Mouse (Mus musculus) E14TG2a.4 (cell line): ENCODE data around the gene Ubxn10.

ENCODE experiments used
- H3K27me3 ChIP-seq: 2 replicates; pipeline ENCODE4 v1.6.1; 2014; ENCODE audit warnings: low read length, control low read depth; ENCODE audit not compliant: insufficient read depth
- H3K36me3 ChIP-seq: 2 replicates; pipeline ENCODE4 v1.6.1; 2014; ENCODE audit warnings: low read length, control low read depth; ENCODE audit not compliant: insufficient read depth
- H3K4me1 ChIP-seq: replicated peaks from 2 replicates; pipeline ENCODE4 v1.6.1; 2014; ENCODE audit warnings: low read depth, low read length, control low read depth
- H3K4me3 ChIP-seq: replicated peaks from 2 replicates; pipeline ENCODE4 v1.5.1; 2014; ENCODE audit warnings: mild to moderate bottlenecking, low read length
- H3K9me3 ChIP-seq: 2 replicates; pipeline ENCODE4 v1.6.1; 2014; ENCODE audit warnings: low read length, control low read depth
- CTCF ChIP-seq: conservative IDR thresholded peaks from 2 replicates; pipeline ENCODE4 v1.5.1; 2014; ENCODE audit warnings: low read length
- NANOG ChIP-seq: IDR thresholded peaks from 2 replicates; pipeline ENCODE4 v1.6.1; 2014; ENCODE audit warnings: borderline replicate concordance, low read length, mixed read lengths
- POU5F1 ChIP-seq: IDR thresholded peaks from 2 replicates; pipeline ENCODE4 v1.6.1; 2014; ENCODE audit warnings: low read length, borderline replicate concordance

Ubxn10 gene

GRCm38 (mm10) chr4:138747851-138748250 lies 10.9 kb upstream of the Ubxn10 start:
- Histone ChIP-seq H3K9me3 (no peaks in the 10 kb centered on the region), H3K4me3 (no peak overlapping the region), H3K27me3 (peaks cover 11% of the 10 kb centered on the region; the same call in 1 of the 2 replicates), H3K4me1 (peaks cover 26% of the 10 kb centered on the region), H3K36me3 (no peaks in the 10 kb centered on the region)
- TF ChIP-seq POU5F1 = no peak
- no peak for TF ChIP-seq CTCF

GRCm38 (mm10) chr4:138746866-138747265 lies 9.9 kb upstream of the Ubxn10 start:
- no peak overlapping the region for H3K4me3 ChIP-seq
- H3K4me1 ChIP-seq = peaks cover 31% of the 10 kb centered on the region
- peaks cover 11% of the 10 kb centered on the region; the same call in 1 of the 2 replicates for H3K27me3 ChIP-seq
- no peak for TF ChIP-seq CTCF
- TF ChIP-seq POU5F1 = no peak
- TF ChIP-seq NANOG = no peak
- no peaks in the 10 kb centered on the region for H3K9me3 ChIP-seq
- no peaks in the 10 kb centered on the region for H3K36me3 ChIP-seq

- Histone ChIP-seq H3K4me1 (peaks cover 37% of the 10 kb centered on the region), H3K36me3 (no peaks in the 10 kb centered on the region), H3K9me3 (no peaks in the 10 kb centered on the region), H3K4me3 (no peak overlapping the region), H3K27me3 (peaks cover 11% of the 10 kb centered on the region; the same call in 1 of the 2 replicates)
- no peak for TF ChIP-seq NANOG
Observed at GRCm38 (mm10) chr4:138745884-138746283, 8.9 kb upstream of the Ubxn10 start.

GRCm38 (mm10) chr4:138739136-138739851 lies 2.3 kb upstream of the Ubxn10 start:
- Histone ChIP-seq H3K27me3 (0 out of 2 replicates have a peak, but pooled peaks cover 5% of the 10 kb centered on the region), H3K4me3 (no peak overlapping the region; the same call in 1 of the 2 replicates), H3K4me1 (peaks cover 42% of the 10 kb centered on the region), H3K36me3 (no peaks in the 10 kb centered on the region), H3K9me3 (no peaks in the 10 kb centered on the region)
- TF ChIP-seq POU5F1 (no peak), NANOG (no peak), CTCF (no peak)

- TF ChIP-seq NANOG (no peak), CTCF (no peak), POU5F1 (no peak)
- Histone ChIP-seq H3K9me3 (peaks cover 3% of the 10 kb centered on the region; the same call in 1 of the 2 replicates), H3K4me3 (no peak overlapping the region), H3K4me1 (peaks cover 24% of the 10 kb centered on the region), H3K27me3 (no peaks in the 10 kb centered on the region), H3K36me3 (no peaks in the 10 kb centered on the region)
Observed at GRCm38 (mm10) chr4:138734863-138735262, 2.1 kb downstream of the Ubxn10 start.

GRCm38 (mm10) chr4:138734105-138734504 lies 2.9 kb downstream of the Ubxn10 start:
- Histone ChIP-seq H3K36me3 (no peaks in the 10 kb centered on the region), H3K4me3 (no peak overlapping the region), H3K4me1 (peaks cover 24% of the 10 kb centered on the region), H3K9me3 (peaks cover 3% of the 10 kb centered on the region; the same call in 1 of the 2 replicates), H3K27me3 (no peaks in the 10 kb centered on the region)
- no peak for TF ChIP-seq CTCF
- no peak for TF ChIP-seq NANOG
- no peak for TF ChIP-seq POU5F1

GRCm38 (mm10) chr4:138729018-138729703 lies 7.8 kb downstream of the Ubxn10 start:
- Histone ChIP-seq H3K4me1 (peaks cover 44% of the 10 kb centered on the region), H3K27me3 (no peaks in the 10 kb centered on the region), H3K36me3 (no peaks in the 10 kb centered on the region), H3K9me3 (peaks cover 3% of the 10 kb centered on the region; the same call in 1 of the 2 replicates), H3K4me3 (no peak overlapping the region)
- TF ChIP-seq POU5F1 = no peak
- no peak for TF ChIP-seq CTCF
- no peak for TF ChIP-seq NANOG

- H3K27me3 ChIP-seq = no peaks in the 10 kb centered on the region; the same call in 1 of the 2 replicates
- peaks cover 62% of the 10 kb centered on the region for H3K4me1 ChIP-seq
- no peaks in the 10 kb centered on the region for H3K9me3 ChIP-seq
- H3K4me3 ChIP-seq = peak overlapping the region; percentile 75
- peaks cover 2% of the 10 kb centered on the region; the same call in 1 of the 2 replicates for H3K36me3 ChIP-seq
- TF ChIP-seq CTCF (no peak), NANOG (no peak), POU5F1 (no peak)
Observed at GRCm38 (mm10) chr4:138725751-138726150, 11.2 kb downstream of the Ubxn10 start.

- Histone ChIP-seq H3K36me3 (peaks cover 8% of the 10 kb centered on the region), H3K9me3 (no peaks in the 10 kb centered on the region), H3K4me3 (peak overlapping the region; percentile 75), H3K4me1 (peaks cover 62% of the 10 kb centered on the region), H3K27me3 (no peaks in the 10 kb centered on the region; the same call in 1 of the 2 replicates)
- TF ChIP-seq POU5F1 = no peak
- TF ChIP-seq NANOG = no peak
- no peak for TF ChIP-seq CTCF
Observed at GRCm38 (mm10) chr4:138725127-138725461, 11.9 kb downstream of the Ubxn10 start.
